Mouse (Mus musculus): ENCODE data around the gene Tnrc6c. TPM values are rescaled to one million over a fixed set of nuclear protein-coding genes. Genes with fewer than 3 reads are reported as not detected.

Tnrc6c gene
- polyA plus RNA-seq, 1 experiment: 19.5 TPM

DNA sequence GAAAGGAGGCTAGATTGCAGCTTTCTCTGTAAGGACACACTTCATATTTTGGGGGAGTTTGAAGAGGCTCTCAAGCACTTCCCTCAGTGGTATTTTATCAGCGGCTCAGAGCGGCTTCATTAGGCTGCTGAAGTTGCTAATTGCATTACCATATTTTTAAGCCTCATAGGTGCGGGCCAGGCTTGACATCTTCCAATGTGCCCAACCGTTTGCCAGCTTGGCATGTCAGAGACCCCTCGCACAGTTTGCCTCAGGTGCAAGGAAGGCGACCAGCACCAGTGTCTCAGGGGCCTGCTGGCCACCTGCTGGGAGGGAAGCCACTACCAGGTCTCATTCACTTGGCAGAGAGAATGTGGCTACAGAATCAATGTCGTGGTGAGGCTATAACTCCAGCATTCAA, 41.2 kb upstream of the Tnrc6c start:
- TF ChIP-seq CTCF (IDR thresholded peaks at IDR 0.05; ENCODE audit: control insufficient read depth, insufficient read depth, low read length): no peak
- no peaks in the 10 kb centered on the region for H3K4me1 ChIP-seq (ENCODE audit: control insufficient read depth, insufficient read depth, low read length)
- 71% methylated on average over 7 of the region's 7 CpGs for WGBS
- no peak overlapping the region for H3K4me3 ChIP-seq (replicated peaks; ENCODE audit: control insufficient read depth, low read depth, low read length)
- no peak overlapping the region for H3K27ac ChIP-seq (ENCODE audit: control insufficient read depth, insufficient read depth, low read depth, low read length, poor library complexity)

DNA sequence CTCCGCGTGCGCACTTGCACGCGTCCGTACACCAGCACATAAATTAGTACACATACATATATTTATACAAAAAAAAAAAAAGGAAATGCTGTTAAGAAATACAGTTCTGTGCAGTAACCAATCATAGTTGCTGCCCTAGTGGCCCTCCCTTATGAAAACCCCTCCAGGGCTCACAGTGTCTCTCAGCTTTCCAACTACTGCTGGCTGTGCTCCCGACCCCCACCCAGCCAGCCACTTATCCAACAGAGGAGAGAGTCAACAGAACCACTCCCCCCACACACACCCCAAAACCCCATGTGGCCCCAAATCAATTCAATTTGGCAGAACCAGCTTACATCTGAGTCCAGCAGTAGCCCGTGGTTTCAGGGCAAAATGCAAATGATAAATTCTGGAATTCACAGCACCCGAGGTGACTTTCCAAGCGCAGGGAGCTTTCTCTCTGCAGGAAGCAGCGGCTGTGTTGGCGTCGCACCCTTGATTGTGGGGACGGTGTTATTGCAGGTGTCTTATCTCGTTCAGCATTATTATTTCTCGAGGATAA, 36.7 kb upstream of the Tnrc6c start:
- no peak for TF ChIP-seq CTCF (IDR thresholded peaks at IDR 0.05; ENCODE audit: control insufficient read depth, insufficient read depth, low read length)
- no peak for TF ChIP-seq POLR2A (IDR thresholded peaks at IDR 0.05; ENCODE audit: borderline replicate concordance, control insufficient read depth, low read depth, low read length)
- H3K27ac ChIP-seq (ENCODE audit: control insufficient read depth, insufficient read depth, low read depth, low read length, poor library complexity): no peak overlapping the region
- H3K4me1 ChIP-seq (ENCODE audit: control insufficient read depth, insufficient read depth, low read length): no peaks in the 10 kb centered on the region
- H3K4me3 ChIP-seq (replicated peaks; ENCODE audit: control insufficient read depth, low read depth, low read length): no peak overlapping the region
- 11% methylated on average over 16 of the region's 16 CpGs for WGBS

- no peak overlapping the region for H3K27ac ChIP-seq (ENCODE audit: control insufficient read depth, insufficient read depth, low read depth, low read length, poor library complexity)
- no peaks in the 10 kb centered on the region for H3K4me1 ChIP-seq (ENCODE audit: control insufficient read depth, insufficient read depth, low read length)
- no peak for TF ChIP-seq CTCF (IDR thresholded peaks at IDR 0.05; ENCODE audit: control insufficient read depth, insufficient read depth, low read length)
- no peak for TF ChIP-seq POLR2A (IDR thresholded peaks at IDR 0.05; ENCODE audit: borderline replicate concordance, control insufficient read depth, low read depth, low read length)
- WGBS: 10% methylated on average over 3 of the region's 3 CpGs
- no peak overlapping the region for H3K4me3 ChIP-seq (replicated peaks; ENCODE audit: control insufficient read depth, low read depth, low read length)
These were observed 35.9 kb upstream of the Tnrc6c start for GRCm38 (mm10) chr11:117618214-117618613.

DNA sequence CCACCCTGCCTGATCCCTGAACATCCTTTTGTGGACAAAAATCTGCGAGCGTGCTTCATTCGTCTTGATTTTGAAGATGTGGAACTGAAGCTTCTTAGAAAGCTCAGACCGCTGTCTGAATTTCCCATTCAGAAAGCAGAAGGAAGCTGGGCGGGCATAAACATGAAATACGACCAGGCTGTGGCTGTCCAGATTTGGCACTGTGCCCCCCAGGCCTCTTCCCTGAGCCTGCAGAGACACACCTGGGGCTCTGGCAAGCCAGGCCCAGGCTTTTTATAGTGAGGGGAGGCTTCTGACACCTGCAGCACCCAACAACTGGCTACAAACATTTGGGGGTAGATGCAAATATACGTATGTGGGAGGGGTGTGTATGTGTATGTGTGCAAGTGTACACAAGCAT, 35.3 kb upstream of the Tnrc6c start:
- no peak overlapping the region for H3K27ac ChIP-seq (ENCODE audit: control insufficient read depth, insufficient read depth, low read depth, low read length, poor library complexity)
- TF ChIP-seq POLR2A (IDR thresholded peaks at IDR 0.05; ENCODE audit: borderline replicate concordance, control insufficient read depth, low read depth, low read length) (no peak), CTCF (IDR thresholded peaks at IDR 0.05; ENCODE audit: control insufficient read depth, insufficient read depth, low read length) (no peak)

GRCm38 (mm10) chr11:117619581-117619980, 34.5 kb upstream of the Tnrc6c start:
- Histone ChIP-seq H3K4me3 (replicated peaks; ENCODE audit: control insufficient read depth, low read depth, low read length) (no peak overlapping the region), H3K4me1 (ENCODE audit: control insufficient read depth, insufficient read depth, low read length) (no peaks in the 10 kb centered on the region), H3K27ac (ENCODE audit: control insufficient read depth, insufficient read depth, low read depth, low read length, poor library complexity) (no peak overlapping the region)
- 54% methylated on average over 10 of the region's 10 CpGs for WGBS
- no peak for TF ChIP-seq POLR2A (IDR thresholded peaks at IDR 0.05; ENCODE audit: borderline replicate concordance, control insufficient read depth, low read depth, low read length)
- no peak for TF ChIP-seq CTCF (IDR thresholded peaks at IDR 0.05; ENCODE audit: control insufficient read depth, insufficient read depth, low read length)

More for the DNA sequence above, 35.3 kb upstream of the Tnrc6c start:
- Histone ChIP-seq H3K4me1 (ENCODE audit: control insufficient read depth, insufficient read depth, low read length) (no peaks in the 10 kb centered on the region), H3K4me3 (replicated peaks; ENCODE audit: control insufficient read depth, low read depth, low read length) (no peak overlapping the region)
- WGBS: 3% methylated on average over 7 of the region's 7 CpGs

DNA sequence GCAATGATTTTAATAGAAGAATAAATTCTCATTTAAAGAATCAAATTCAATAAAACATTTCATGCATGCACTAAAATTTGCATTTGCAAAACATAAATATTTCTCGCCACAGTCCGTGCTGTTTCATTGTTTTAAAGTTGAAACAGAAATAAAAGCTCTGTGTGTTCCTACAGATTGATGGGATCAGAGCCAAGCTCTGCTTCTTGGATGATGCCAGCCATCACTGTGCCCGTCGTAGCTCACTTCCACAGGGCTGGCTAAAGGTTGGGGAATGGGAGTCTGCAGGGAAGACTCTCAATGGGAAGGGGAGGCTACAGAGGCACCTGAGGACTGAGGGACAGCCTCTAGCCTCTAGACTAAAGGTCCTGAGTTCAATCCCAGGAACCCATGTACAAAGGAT, 28.9 kb upstream of the Tnrc6c start:
- H3K4me3 ChIP-seq (replicated peaks; ENCODE audit: control insufficient read depth, low read depth, low read length): no peak overlapping the region
- TF ChIP-seq POLR2A (IDR thresholded peaks at IDR 0.05; ENCODE audit: borderline replicate concordance, control insufficient read depth, low read depth, low read length) (no peak), CTCF (IDR thresholded peaks at IDR 0.05; ENCODE audit: control insufficient read depth, insufficient read depth, low read length) (no peak)
- no peaks in the 10 kb centered on the region for H3K4me1 ChIP-seq (ENCODE audit: control insufficient read depth, insufficient read depth, low read length)
- 79% methylated on average over 4 of the region's 4 CpGs for WGBS
- no peak overlapping the region for H3K27ac ChIP-seq (ENCODE audit: control insufficient read depth, insufficient read depth, low read depth, low read length, poor library complexity)

GRCm38 (mm10) chr11:117626557-117626956, 27.5 kb upstream of the Tnrc6c start:
- TF ChIP-seq CTCF (IDR thresholded peaks at IDR 0.05; ENCODE audit: control insufficient read depth, insufficient read depth, low read length) (no peak), POLR2A (IDR thresholded peaks at IDR 0.05; ENCODE audit: borderline replicate concordance, control insufficient read depth, low read depth, low read length) (no peak)
- no peak overlapping the region for H3K4me3 ChIP-seq (replicated peaks; ENCODE audit: control insufficient read depth, low read depth, low read length)
- H3K4me1 ChIP-seq (ENCODE audit: control insufficient read depth, insufficient read depth, low read length): no peaks in the 10 kb centered on the region
- no peak overlapping the region for H3K27ac ChIP-seq (ENCODE audit: control insufficient read depth, insufficient read depth, low read depth, low read length, poor library complexity)
- 71% methylated on average over 6 of the region's 6 CpGs for WGBS

DNA sequence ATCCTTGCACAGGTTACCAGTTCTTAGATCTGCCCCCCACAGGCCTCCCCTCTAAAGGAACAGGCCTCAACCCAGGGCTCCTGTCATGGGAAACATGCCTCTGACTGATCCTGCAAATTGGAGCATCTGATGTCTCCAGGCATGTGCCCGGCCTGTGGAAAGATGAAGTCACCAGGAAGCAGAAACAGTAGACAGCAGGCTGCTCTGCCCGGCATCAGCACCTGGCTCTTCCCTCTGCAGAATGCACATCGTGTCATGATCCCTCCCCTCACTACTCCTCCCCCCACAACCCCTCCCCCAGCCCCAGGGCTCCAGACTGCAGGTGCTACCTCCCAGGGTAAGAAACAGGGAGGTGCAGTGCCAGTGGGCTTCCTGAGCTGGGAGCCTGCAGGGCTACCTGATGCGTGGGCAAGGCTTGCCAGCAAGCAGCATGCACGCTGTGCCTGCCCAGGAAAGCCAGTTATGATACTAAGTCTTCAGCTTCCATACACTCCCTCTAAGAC, 27.0 kb upstream of the Tnrc6c start:
- no peaks in the 10 kb centered on the region for H3K4me1 ChIP-seq (ENCODE audit: control insufficient read depth, insufficient read depth, low read length)
- no peak overlapping the region for H3K27ac ChIP-seq (ENCODE audit: control insufficient read depth, insufficient read depth, low read depth, low read length, poor library complexity)
- TF ChIP-seq POLR2A (IDR thresholded peaks at IDR 0.05; ENCODE audit: borderline replicate concordance, control insufficient read depth, low read depth, low read length) (no peak), CTCF (IDR thresholded peaks at IDR 0.05; ENCODE audit: control insufficient read depth, insufficient read depth, low read length) (no peak)
- 66% methylated on average over 5 of the region's 5 CpGs for WGBS
- H3K4me3 ChIP-seq (replicated peaks; ENCODE audit: control insufficient read depth, low read depth, low read length): no peak overlapping the region
